Mouse (Mus musculus) layer of hippocampus, adult 9-11 months (tissue): ENCODE measurements around the gene Frat2.
"Not testable (repeated sequence)": the region's sequence is repeated elsewhere in the genome, so short reads cannot be mapped to it uniquely, and the experiment has no call there.

Experiments
- DNase-seq: peaks from one replicate; pipeline ENCODE4 v3.0.0; 2022

The Frat2 gene

GRCm38 (mm10) chr19:41847992-41848851 lies at the start of gene Frat2:
TSS of gene Frat2 (minus strand) at chr19:41848132.
- DNase-seq: peak; percentile 86

- DNase-seq: no peak
Observed at GRCm38 (mm10) chr19:41896319-41896711, 48.4 kb upstream of the Frat2 start.

GRCm38 (mm10) chr19:41895460-41896318 lies 47.8 kb upstream of the Frat2 start, which contains the start of gene Rrp12:
TSS of gene Rrp12 (minus strand) at chr19:41896173.
- peak; percentile 90 for DNase-seq

GRCm38 (mm10) chr19:41894959-41895358 lies 47.0 kb upstream of the Frat2 start:
- DNase-seq: no peak

GRCm38 (mm10) chr19:41888191-41888590 lies 40.3 kb upstream of the Frat2 start:
- DNase-seq: no peak

- DNase-seq: no peak
Observed at GRCm38 (mm10) chr19:41883882-41884281, 36.0 kb upstream of the Frat2 start.

- DNase-seq: no peak
Observed at GRCm38 (mm10) chr19:41881842-41882241, 33.9 kb upstream of the Frat2 start.

- no peak for DNase-seq
Observed at GRCm38 (mm10) chr19:41874356-41874755, 26.4 kb upstream of the Frat2 start.

- peak; percentile 21 for DNase-seq
Observed at GRCm38 (mm10) chr19:41872285-41872684, 24.4 kb upstream of the Frat2 start.

- not testable (repeated sequence) for DNase-seq
Observed at GRCm38 (mm10) chr19:41869946-41870345, 22.0 kb upstream of the Frat2 start.

- DNase-seq: peak; percentile 59
Observed at GRCm38 (mm10) chr19:41869296-41869695, 21.4 kb upstream of the Frat2 start.

- DNase-seq: no peak
Observed at GRCm38 (mm10) chr19:41866707-41867106, 18.8 kb upstream of the Frat2 start.

GRCm38 (mm10) chr19:41857816-41858310 lies 9.9 kb upstream of the Frat2 start:
- DNase-seq: no peak

- no peak for DNase-seq
Observed at GRCm38 (mm10) chr19:41857086-41857762, 9.3 kb upstream of the Frat2 start.

GRCm38 (mm10) chr19:41852423-41852822 lies 4.5 kb upstream of the Frat2 start:
- no peak for DNase-seq

- no peak for DNase-seq
Observed at GRCm38 (mm10) chr19:41850719-41851543, 3.0 kb upstream of the Frat2 start.

GRCm38 (mm10) chr19:41850021-41850718 lies 2.2 kb upstream of the Frat2 start:
- no peak for DNase-seq

GRCm38 (mm10) chr19:41847614-41847991 lies 329 bp downstream of the Frat2 start:
- DNase-seq: peak; percentile 47

- no peak for DNase-seq
Observed at GRCm38 (mm10) chr19:41847091-41847581, 796 bp downstream of the Frat2 start.

GRCm38 (mm10) chr19:41846366-41847090 lies 1.4 kb downstream of the Frat2 start:
- no peak for DNase-seq
